Mouse (Mus musculus) adrenal gland, adult 18-20 months (tissue): ENCODE measurements around the gene 4933402J07Rik. TPM values are rescaled to one million over a fixed set of nuclear protein-coding genes. Genes with fewer than 3 reads are reported as not detected.
A peak's percentile ranks its signal among the peaks of the same experiment; 100 is the strongest.

Experiments used
- DNase-seq, 2 experiments: peaks; one replicate each; pipeline ENCODE4 v3.0.0; 2021 to 2022; ENCODE audit warnings: low spot score in 2 of 2
- long read RNA-seq, 2 experiments: library from polyadenylated mRNA; stranded (forward); transcript quantifications; one replicate each; pipeline ENCODE4 v2.0.0; 2021
- total RNA-seq, 2 experiments: library from RNA; stranded (reverse); gene quantifications; 1 replicate in 1 of 2; 2 replicates in 1 of 2; pipeline ENCODE4 v1.2.3; 2021

Gene 4933402J07Rik
- total RNA-seq = not detected
- long read RNA-seq, experiment 1 = 0 reads
- long read RNA-seq, experiment 2 = 0 reads

DNA sequence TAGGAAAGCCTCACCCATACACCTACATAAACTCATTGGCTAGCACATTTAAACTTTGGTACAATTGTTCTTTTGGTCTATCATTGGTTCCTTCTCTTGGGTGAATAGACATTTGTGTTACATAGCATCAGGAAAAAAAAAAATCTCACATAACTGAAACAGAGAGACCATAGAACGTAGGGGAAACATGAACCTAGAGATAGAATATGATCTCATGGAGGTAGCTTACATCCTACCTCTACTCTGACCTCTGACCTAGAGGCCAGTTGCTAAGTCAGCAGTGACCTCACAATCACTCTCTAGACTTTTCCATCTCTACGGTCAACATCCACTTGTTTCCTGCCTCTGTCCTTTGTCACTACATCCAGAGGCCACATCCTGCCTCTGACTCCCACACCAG, at the start of gene 4933402J07Rik:
TSS of gene 4933402J07Rik (plus strand) at position 301 of the 400 bp plus-strand sequence.
- no peak for DNase-seq

GRCm38 (mm10) chr8:87517132-87517531, 46.5 kb upstream of the 4933402J07Rik start:
- DNase-seq = no peak

DNA sequence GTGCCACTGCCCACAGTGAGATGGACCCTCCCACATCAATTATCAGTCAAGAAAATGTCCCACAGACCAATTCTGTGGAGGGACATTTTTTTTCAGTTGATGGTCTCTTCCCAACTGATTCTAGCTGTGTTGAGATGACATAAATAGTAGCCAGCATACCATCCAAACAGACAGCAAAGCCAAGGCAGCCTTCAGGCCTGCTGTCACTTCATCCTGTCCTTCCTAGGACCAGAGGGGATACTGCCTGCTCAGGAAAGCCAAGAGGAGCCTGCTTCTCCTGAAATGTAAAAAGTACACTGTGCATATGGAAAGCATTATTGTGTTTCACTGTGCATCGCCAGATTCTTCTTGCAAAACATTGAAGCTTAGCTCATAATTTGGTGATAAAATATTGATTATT, 38.6 kb upstream of the 4933402J07Rik start:
- no peak for DNase-seq

GRCm38 (mm10) chr8:87531176-87531575, 32.5 kb upstream of the 4933402J07Rik start:
- no peak for DNase-seq

- no peak for DNase-seq
These were observed 30.2 kb upstream of the 4933402J07Rik start for GRCm38 (mm10) chr8:87533476-87533875.

- no peak for DNase-seq
These were observed 28.8 kb upstream of the 4933402J07Rik start for GRCm38 (mm10) chr8:87534846-87535245.

DNA sequence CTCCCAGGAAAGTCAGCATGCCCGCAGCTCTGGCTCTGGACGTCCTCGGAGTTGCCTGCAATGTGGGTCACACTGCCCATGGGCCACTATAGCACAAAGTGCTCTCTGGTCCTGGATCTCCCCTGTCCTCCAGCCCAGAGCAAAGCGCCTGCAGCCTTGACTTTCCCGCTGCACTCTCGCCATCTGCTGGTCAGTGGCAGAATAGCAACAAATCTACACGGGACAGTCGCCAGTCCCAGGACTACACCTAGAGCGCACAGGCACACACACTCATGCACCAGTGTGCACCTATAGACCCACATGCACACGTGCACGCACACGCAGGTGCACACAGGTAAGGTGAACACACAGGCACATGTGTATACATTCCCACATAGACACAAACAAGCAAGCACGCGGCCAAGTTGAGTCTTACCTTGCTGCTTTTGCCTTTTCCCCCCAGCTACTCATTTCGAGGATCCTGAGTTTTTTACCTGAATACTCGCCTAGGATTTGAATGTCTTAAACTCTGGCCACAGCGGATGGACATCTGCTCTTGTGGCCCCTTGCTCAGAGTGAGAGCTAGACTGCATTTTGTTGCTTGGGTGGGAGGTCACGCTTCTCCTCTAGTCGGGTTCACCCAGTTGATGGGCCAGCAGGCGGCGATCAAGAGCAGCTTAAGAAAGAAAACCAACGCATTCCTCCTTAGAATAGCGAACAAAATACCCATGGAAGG, 26.9 kb upstream of the 4933402J07Rik start:
- DNase-seq = peak; percentile 81 to 83

DNA sequence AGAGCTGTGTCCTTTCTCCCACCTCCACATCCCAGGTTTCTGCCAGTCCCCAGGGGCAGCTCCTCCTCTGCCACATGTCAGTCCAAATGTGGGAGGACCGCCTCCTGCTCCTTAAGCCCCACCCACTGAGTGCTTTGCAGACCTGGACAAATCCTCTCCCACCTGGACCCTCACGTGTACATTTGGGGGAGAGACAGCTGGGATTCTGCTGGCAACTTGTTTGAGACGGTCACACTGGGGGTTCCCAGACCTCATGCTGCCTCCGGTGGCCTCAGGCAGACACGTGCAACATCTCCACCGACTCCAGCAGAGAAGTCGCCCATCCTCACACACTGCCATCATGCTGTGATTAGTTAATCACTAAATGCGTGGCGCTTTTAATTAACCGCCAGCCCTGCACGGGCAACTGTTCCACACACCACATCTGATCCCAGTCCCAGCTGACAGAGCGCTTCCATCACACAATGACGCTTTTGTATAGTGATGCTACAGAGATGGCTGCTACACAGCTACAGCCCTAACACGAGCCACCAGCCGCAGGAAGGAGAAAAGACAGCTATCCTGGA, 23.7 kb upstream of the 4933402J07Rik start:
- no peak for DNase-seq

DNA sequence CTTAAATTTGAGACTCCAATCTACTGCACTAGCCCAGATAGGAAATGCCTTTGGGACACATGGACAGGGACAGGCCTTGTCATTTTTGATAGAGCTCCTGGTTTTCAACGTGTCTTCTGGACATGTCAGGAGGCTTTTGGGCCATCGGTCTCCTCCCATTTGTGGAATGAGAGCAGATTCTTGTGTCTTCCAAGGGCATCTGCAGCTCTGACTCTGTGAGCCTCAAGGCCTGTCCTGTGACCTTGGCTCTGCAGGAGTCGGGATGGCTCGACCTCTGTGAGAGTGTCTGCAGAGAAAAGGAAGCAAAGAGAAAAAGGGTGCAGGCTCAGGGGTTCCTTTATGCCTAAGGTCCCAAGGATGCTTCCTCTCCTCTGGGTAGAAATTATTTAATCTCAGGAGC, 13.8 kb upstream of the 4933402J07Rik start:
- DNase-seq = no peak

DNA sequence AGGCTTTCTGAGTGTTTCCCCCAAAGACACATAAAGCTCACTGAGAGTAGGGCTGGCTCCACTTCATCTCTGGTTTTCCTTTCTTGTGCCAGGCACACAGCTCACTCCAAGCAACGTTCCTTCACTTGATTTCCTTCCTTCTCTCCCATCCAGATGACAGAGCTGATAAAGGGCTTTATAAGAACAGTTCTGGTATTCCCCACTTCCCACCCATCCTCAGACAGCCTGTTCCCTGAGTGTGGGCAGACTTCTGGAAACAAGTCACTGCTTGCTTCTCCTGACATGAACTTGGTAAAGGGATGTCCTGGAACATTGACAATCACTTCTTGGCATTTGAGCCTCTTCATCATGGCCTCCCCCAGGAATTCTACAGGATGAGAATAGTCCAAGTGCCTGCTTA, 10.9 kb upstream of the 4933402J07Rik start:
- DNase-seq = no peak

DNA sequence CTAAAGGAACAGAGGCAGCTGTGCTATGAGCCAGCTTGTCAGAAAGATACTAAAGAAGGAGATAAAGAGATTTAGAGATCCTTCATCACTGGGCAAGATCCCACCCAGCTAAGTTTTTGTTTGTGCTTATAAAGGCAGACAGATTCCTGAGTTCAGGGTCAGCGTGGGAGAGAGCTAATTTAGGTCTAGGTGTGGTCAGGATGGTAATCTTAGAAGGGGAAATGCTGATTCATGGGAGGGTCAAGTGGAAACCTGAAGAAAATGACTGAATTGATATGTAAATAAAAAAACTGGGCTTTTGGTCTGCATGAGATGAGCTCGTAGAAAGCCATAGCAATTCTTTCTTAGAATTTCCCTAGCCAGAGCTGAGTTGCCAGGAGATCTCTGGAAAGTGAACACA, 2.9 kb upstream of the 4933402J07Rik start:
- no peak for DNase-seq

GRCm38 (mm10) chr8:87569203-87569602, 5.5 kb downstream of the 4933402J07Rik start:
- DNase-seq = no peak

GRCm38 (mm10) chr8:87569706-87570563, 6.3 kb downstream of the 4933402J07Rik start:
- no peak for DNase-seq

DNA sequence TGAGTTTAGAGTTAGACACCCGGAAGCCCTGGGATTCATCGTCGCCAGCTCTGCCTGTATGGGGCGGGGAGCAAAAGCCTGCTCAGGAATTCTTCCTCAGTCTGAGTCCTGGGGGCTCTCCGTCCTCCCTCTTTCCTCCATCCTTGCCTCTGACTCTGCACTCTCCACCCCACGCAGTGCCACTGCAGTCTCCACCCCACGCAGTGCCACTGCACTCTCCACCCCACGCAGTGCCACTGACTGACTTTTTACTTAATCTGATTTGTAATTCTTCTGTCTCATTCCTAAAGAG, 6.9 kb downstream of the 4933402J07Rik start:
- no peak for DNase-seq

- DNase-seq = no peak
These were observed 7.2 kb downstream of the 4933402J07Rik start for GRCm38 (mm10) chr8:87570880-87571279.

- peak; percentile 54 to 62 for DNase-seq
These were observed 30.6 kb downstream of the 4933402J07Rik start for GRCm38 (mm10) chr8:87594272-87594671.

GRCm38 (mm10) chr8:87602731-87603130, 39.1 kb downstream of the 4933402J07Rik start:
- DNase-seq = no peak

- no peak for DNase-seq
These were observed 45.5 kb downstream of the 4933402J07Rik start for GRCm38 (mm10) chr8:87609110-87609509.

DNA sequence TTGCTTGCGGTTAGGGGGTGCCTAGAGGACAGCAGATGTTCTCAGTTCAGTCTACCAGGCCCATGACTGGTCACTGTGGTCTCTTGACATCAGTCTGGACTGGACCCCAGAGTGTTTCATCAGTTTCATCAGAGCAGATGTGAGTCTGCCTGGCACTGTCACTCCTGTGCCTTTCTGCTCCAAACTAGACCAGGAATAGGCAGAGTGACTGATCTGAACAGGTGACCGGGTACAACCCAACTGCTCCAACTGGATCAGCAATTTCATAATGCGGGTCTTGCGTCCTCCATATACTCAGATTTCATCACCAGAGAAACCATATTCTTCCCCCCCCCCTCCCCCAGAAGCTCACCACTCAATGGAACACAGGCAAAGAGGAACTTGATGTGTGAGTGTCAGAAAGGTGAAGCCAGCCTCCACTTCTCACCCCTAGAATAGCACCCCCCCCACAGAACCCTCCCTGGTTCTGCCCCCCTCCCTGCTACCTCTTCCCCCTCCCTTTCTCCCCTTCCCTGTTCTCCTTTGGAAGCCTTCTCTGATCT, 46.1 kb downstream of the 4933402J07Rik start:
- DNase-seq = no peak

DNA sequence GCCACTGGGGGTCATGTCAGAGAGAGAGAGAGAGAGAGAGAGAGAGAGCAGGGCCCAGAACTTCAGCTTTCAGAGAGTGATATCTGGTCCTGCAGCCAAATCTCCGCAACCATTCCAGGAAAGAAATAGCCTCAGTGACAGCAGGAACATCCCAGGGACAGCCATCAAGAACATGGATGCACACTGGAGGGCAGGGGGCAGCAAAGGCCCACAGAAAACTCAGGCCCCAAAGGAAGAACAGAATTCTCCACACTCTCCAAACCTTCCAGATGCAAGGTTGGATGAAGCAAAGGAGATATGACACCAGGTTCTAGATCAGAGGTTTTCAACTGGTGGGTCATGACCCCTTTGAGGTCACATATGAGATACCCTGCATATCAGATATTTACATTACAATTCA, 50.0 kb downstream of the 4933402J07Rik start:
- DNase-seq = no peak

DNA sequence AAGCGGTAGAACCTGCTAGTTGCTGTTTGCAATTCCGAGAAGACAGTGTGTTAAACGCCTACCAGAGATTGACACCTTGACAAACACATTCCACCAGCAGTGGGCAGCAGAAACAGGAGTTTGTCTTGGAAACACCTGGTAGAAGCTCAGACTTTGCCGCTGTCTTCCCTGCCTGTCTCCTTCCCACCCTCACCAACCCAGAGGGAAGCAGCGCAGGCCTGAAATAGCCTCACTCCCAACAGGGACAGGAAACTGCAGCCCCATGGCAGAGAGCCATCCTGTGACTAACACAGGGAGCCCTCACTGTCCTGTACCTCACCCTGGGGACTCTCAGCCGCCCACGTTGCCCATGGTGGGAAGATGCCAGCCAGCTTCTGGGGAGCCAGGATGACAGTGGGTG, 55.5 kb downstream of the 4933402J07Rik start:
- peak in 1 of 2 experiments; percentile 29 for DNase-seq

DNA sequence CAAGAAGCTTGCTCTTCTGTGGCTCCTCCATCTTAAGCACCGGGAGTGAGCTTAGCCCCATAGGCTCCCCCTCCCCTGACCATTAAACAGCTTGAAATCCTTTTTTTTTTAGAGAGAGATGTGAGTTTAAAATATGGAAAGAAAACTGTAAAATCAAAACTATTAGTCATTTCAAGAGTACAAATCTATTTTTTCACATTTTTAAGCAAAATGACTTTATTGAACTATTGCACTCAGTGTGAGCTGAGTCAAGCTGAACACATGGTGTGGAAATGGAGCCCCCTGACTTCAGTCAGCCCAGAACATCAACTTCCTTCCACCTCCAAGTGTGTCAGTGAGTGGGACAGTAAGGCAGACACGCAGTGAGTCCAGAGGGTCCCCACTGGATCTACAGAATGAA, 55.9 kb downstream of the 4933402J07Rik start:
- no peak for DNase-seq
